Mouse (Mus musculus) kidney, postnatal 0 days (tissue): ENCODE measurements around the gene Mecom. TPM values are rescaled to one million over a fixed set of nuclear protein-coding genes. Genes with fewer than 3 reads are reported as not detected.
A peak's percentile ranks its signal among the peaks of the same experiment; 100 is the strongest.
"Not testable (repeated sequence)": the region's sequence is repeated elsewhere in the genome, so short reads cannot be mapped to it uniquely, and the experiment has no call there.

Experiments used
- ATAC-seq: fragments of 200-750 bp; cut with Nextera tagmentation; replicated peaks from 2 replicates; pipeline ENCODE4 v1.8.0; 2017; ENCODE audit warnings: low read depth, moderate number of reproducible peaks, moderate TSS enrichment, moderate library complexity; ENCODE audit not compliant: low FRiP score
- DNase-seq: peaks from one replicate; pipeline ENCODE4 v3.0.0-alpha.2; 2016; ENCODE audit warnings: low spot score
- H3K27ac ChIP-seq: fragments of 300-500 bp; sonication (generic); 2 replicates; pipeline ENCODE4 v1.5.1; 2014; ENCODE audit warnings: mild to moderate bottlenecking
- H3K27me3 ChIP-seq: fragments of 300-500 bp; sonication (generic); 2 replicates; pipeline ENCODE4 v1.6.1; 2014; ENCODE audit warnings: low read length, mixed read lengths; ENCODE audit not compliant: insufficient read depth
- H3K36me3 ChIP-seq: fragments of 300-500 bp; sonication (generic); 2 replicates; pipeline ENCODE4 v1.6.1; 2014; ENCODE audit warnings: low read length, mixed read lengths; ENCODE audit not compliant: insufficient read depth
- H3K4me1 ChIP-seq: fragments of 300-500 bp; sonication (generic); replicated peaks from 2 replicates; pipeline ENCODE4 v1.6.1; 2014; ENCODE audit warnings: antibody characterized with exemption, low read length, mixed read lengths; ENCODE audit not compliant: insufficient read depth
- H3K4me2 ChIP-seq: fragments of 300-500 bp; sonication (generic); 2 replicates; pipeline ENCODE4 v1.6.1; 2014; ENCODE audit warnings: mild to moderate bottlenecking, low read length, moderate library complexity, mixed read lengths
- H3K4me3 ChIP-seq: fragments of 300-500 bp; sonication (generic); replicated peaks from 2 replicates; pipeline ENCODE4 v1.5.1; 2014; ENCODE audit warnings: low read depth, low read length
- H3K9ac ChIP-seq: fragments of 300-500 bp; sonication (generic); 2 replicates; pipeline ENCODE4 v1.6.1; 2014; ENCODE audit warnings: low read depth, low read length
- H3K9me3 ChIP-seq: fragments of 300-500 bp; sonication (generic); replicated peaks from 2 replicates; pipeline ENCODE4 v1.6.1; 2016; ENCODE audit warnings: low read length, inconsistent platforms, mixed read lengths
- CTCF ChIP-seq: IDR thresholded peaks from 2 replicates; pipeline ENCODE4 v1.5.1; 2016; ENCODE audit warnings: antibody characterized with exemption, low read depth, mild to moderate bottlenecking, moderate library complexity
- WGBS: fragments of 180-500 bp; shearing (Covaris S2); extraction: QIAGEN DNeasy Blood & Tissue Kit; methylation state at CpG from one replicate; pipeline ENCODE4 v1.1.7; 2014; 5-methylcytosine and 5-hydroxymethylcytosine counted together
- polyA plus RNA-seq: library from polyadenylated mRNA; unstranded; fragments of >200 nt; fragmentation: Nextera tagmentation; extraction: Ambion mirVana; gene quantifications from 2 replicates; pipeline ENCODE4 v1.2.1, GENCODE M21; 2015

Gene Mecom
- polyA plus RNA-seq, 1 experiment from 2014 or later = 54.7 TPM

DNA sequence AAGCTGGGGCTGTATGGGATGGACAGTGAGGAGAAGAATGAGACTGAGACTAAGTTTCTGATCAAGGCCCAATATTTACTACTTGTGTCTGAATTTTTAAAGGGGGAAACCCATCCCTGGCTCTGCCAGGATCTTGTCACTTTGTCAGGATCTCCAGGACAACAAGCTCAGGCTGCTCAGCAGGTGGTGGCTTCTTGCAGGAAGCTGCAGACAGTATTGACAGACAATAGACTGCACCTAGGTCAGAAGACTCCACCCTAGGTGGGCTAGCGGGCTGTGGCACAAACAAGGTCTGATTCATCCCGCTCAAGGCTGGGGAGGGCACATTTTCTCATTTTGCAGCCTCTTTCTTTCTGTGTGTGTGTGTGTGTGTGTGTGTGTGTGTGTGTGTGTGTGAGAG is 25.7 kb upstream of the Mecom start:
- no peak overlapping the region for H3K9ac ChIP-seq
- H3K4me2 ChIP-seq = no peak overlapping the region
- no peaks in the 10 kb centered on the region for H3K9me3 ChIP-seq
- H3K4me3 ChIP-seq = no peak overlapping the region
- no peak for ATAC-seq
- no peaks in the 10 kb centered on the region for H3K36me3 ChIP-seq
- H3K27me3 ChIP-seq = no peaks in the 10 kb centered on the region
- WGBS = 24% methylated on average over 2 of the region's 2 CpGs
- H3K4me1 ChIP-seq = no peaks in the 10 kb centered on the region
- no peak overlapping the region for H3K27ac ChIP-seq
- no peak for DNase-seq
- TF ChIP-seq CTCF = no peak

DNA sequence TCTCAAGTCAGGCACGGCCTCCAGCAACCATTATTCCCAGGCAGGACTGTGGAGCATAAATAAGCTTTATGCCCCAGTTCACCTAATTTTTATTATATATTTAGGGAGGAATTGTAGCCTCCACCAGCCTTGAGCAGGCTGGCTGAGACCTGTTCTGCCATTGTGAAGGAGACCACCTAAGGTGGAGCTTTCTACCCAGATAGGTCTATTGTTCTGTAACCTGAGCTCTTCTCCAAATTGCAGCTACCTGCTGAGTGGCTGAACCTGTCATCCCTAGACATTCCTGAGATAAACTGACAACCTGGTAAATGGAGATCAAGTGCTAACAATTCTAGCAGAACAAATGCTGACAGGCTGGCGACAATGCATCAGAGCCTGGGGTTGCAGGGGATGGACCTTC is 18.5 kb upstream of the Mecom start:
- not testable (repeated sequence) for H3K27me3 ChIP-seq, H3K36me3 ChIP-seq, H3K9me3 ChIP-seq, H3K9ac ChIP-seq, ATAC-seq, DNase-seq, H3K4me2 ChIP-seq, H3K4me1 ChIP-seq, H3K27ac ChIP-seq, H3K4me3 ChIP-seq
- WGBS = no CpG with 5 or more reads among the region's 2 CpGs

DNA sequence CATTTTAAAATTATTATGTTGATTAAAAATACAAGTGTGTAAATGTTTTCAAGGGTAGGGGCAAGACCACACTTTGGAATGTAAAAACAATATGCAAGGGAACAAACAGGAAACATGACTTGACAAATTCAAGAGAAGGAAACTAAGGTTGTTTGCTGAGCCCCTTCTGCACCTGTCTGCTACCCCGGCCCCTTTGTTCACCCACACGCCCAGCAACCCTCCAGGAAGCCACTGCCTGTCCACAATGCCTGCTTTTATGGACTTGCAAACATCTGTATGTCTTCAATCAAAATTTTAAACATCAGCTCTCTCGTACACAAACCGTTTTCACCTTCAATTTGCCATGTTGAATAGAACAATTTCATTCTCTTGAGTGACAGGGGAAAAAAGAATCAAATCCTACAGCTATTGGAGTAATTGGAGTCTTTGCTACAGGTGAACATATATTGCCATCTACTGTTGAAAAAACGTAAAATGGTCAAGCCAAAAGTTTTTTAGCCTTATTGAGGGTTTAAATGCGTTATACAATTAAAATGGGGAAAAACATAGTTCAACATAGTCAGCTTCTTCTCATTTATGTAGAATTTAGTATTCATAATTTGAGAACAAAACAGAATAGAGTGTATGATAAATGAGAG is 13.0 kb upstream of the Mecom start:
- no peaks in the 10 kb centered on the region for H3K4me1 ChIP-seq
- TF ChIP-seq CTCF = peak; percentile 72
- no peak overlapping the region for H3K27ac ChIP-seq
- DNase-seq = peak; percentile 58
- H3K4me3 ChIP-seq = no peak overlapping the region
- 52% methylated on average over 6 of the region's 6 CpGs for WGBS
- no peak for ATAC-seq
- H3K36me3 ChIP-seq = no peaks in the 10 kb centered on the region
- no peak overlapping the region for H3K9ac ChIP-seq
- H3K4me2 ChIP-seq = no peak overlapping the region
- H3K27me3 ChIP-seq = no peaks in the 10 kb centered on the region
- H3K9me3 ChIP-seq = no peaks in the 10 kb centered on the region

DNA sequence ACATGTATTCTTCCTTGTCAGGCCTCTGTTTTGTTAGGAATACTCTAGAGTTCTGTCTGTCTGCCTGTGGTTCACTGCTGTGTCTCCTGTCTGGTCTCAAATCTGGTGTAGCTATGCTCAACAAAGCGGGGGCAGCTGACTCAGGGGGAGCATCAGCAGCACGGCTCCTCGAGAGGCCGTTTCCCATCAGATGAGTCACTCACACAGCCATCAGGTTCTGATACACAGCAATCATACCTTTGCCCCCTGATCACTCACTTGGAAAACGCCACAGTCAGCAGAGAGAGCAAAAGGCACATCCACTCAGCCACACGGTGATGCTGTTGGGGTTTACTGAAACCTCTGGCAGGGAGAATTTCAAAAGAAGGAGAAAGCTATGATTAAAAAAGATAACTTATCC is 5.9 kb upstream of the Mecom start:
- Histone ChIP-seq H3K27me3 (no peaks in the 10 kb centered on the region), H3K9me3 (no peaks in the 10 kb centered on the region), H3K36me3 (no peaks in the 10 kb centered on the region), H3K27ac (no peak overlapping the region), H3K4me2 (no peak overlapping the region), H3K4me3 (no peak overlapping the region), H3K9ac (no peak overlapping the region), H3K4me1 (no peaks in the 10 kb centered on the region)
- TF ChIP-seq CTCF = no peak; the same call in 1 of the 2 replicates
- WGBS = 52% methylated on average over 6 of the region's 6 CpGs
- ATAC-seq (peak; percentile 54; the same call in 1 of the 2 replicates), DNase-seq (no peak)

DNA sequence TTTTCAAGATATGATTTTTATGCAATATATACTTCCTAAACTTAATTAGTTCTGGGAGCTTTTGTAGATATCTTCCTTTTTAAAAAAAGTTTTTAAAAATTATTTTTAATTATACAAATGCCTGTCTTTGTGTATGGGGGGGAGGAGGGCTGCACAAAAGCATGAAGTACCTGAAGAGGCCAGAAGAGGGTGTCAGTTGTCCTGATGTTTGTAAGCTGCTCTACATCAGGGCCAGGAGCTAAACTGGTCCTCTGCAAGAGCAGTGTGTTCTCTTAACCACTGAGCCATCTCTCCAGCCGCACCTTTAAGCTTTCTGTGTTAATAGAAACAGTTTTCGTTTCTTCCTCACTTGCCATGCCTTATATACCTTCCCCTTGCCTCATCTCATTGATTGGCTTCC is 2.4 kb upstream of the Mecom start:
- Histone ChIP-seq H3K36me3 (no peaks in the 10 kb centered on the region), H3K9me3 (no peaks in the 10 kb centered on the region), H3K4me3 (no peak overlapping the region), H3K4me2 (no peak overlapping the region), H3K27me3 (no peaks in the 10 kb centered on the region), H3K27ac (no peak overlapping the region), H3K9ac (no peak overlapping the region), H3K4me1 (0 out of 2 replicates have a peak, but pooled peaks cover 6% of the 10 kb centered on the region)
- peak; percentile 45 for TF ChIP-seq CTCF
- WGBS = 67% methylated on average over 2 of the region's 2 CpGs
- DNase-seq = peak; percentile 8
- ATAC-seq = no peak

DNA sequence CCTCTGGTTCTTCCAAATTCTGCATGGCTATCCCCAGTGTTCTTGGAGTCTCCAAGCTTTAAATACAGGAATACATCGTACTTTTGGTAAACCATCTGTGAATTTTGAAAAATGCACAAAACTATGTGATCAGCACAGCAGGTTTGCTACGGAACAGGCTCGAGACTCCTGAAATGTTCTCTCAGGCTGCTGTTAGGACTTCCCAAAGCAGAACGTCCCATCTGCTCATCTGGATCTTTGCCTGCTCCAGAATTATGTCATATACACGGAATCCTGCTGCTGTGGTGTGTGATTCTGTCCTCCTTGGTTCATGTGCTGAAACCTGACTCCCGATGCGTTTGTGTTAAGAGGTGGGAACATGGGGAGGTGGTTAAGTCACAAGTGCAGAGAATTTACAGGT is 1.1 kb upstream of the Mecom start:
- H3K9ac ChIP-seq = no peak overlapping the region
- DNase-seq (peak; percentile 12), ATAC-seq (no peak)

DNA sequence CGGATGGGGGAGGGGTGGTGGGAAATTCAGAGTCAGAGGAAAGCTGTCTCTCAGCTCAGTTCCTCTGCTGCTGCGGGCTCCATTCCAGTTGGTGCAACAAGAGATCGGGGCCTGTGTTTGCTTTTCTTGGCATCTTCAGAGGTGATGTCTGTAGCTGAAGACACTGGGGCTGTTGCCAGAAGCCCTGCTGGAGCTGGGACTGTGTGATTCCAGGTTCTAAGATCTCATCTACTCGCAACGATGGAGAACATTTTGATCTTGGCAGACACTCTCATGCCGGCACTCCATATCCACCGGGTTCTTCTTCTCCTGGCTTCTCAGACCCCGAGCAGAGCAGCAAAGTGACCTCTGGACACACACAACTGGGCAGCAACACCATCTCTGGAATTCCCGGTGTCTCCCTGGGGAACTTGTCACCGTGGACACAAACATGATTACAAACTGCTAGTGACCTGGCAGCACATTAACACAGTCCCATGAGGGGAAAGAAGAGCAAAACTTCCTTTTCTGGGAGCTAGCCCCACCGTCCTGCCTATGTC is 908 bp downstream of the Mecom start:
- Histone ChIP-seq H3K36me3 (no peaks in the 10 kb centered on the region), H3K4me3 (peak overlapping the region; percentile 11; the same call in 1 of the 2 replicates), H3K4me1 (0 out of 2 replicates have a peak, but pooled peaks cover 6% of the 10 kb centered on the region), H3K27me3 (no peaks in the 10 kb centered on the region), H3K27ac (no peak overlapping the region), H3K9ac (peak overlapping the region; percentile 13; the same call in 1 of the 2 replicates), H3K4me2 (peak overlapping the region; percentile 47), H3K9me3 (no peaks in the 10 kb centered on the region)
- DNase-seq (peak; percentile 57), ATAC-seq (no peak)
- TF ChIP-seq CTCF = no peak
- 31% methylated on average over 11 of the region's 11 CpGs for WGBS

More for the DNA sequence above, 1.1 kb upstream of the Mecom start:
- Histone ChIP-seq H3K27ac (no peak overlapping the region), H3K9me3 (no peaks in the 10 kb centered on the region), H3K4me3 (no peak overlapping the region), H3K36me3 (no peaks in the 10 kb centered on the region), H3K4me2 (no peak overlapping the region), H3K4me1 (0 out of 2 replicates have a peak, but pooled peaks cover 6% of the 10 kb centered on the region), H3K27me3 (no peaks in the 10 kb centered on the region)
- no peak for TF ChIP-seq CTCF
- WGBS = 55% methylated on average over 7 of the region's 7 CpGs
